Mouse (Mus musculus) layer of hippocampus, adult 9-10 months (tissue): Measurements from ENCODE around the gene Adamts9.

Experiments
- DNase-seq: peaks from one replicate; pipeline ENCODE4 v3.0.0; 2022; ENCODE audit warnings: low spot score

Adamts9 gene

GRCm38 (mm10) chr6:92924536-92924935 is 18.8 kb downstream of the Adamts9 start:
- no peak for DNase-seq

GRCm38 (mm10) chr6:92921843-92922242 is 21.4 kb downstream of the Adamts9 start:
- DNase-seq: no peak

- DNase-seq: no peak
Observed at GRCm38 (mm10) chr6:92920938-92921689, 22.2 kb downstream of the Adamts9 start.

- no peak for DNase-seq
Observed at GRCm38 (mm10) chr6:92910611-92911010, 32.7 kb downstream of the Adamts9 start.

- no peak for DNase-seq
Observed at GRCm38 (mm10) chr6:92909361-92909760, 33.9 kb downstream of the Adamts9 start.

GRCm38 (mm10) chr6:92905922-92906321 is 37.4 kb downstream of the Adamts9 start:
- DNase-seq: no peak

- DNase-seq: no peak
Observed at GRCm38 (mm10) chr6:92904491-92904890, 38.8 kb downstream of the Adamts9 start.

- DNase-seq: no peak
Observed at GRCm38 (mm10) chr6:92904037-92904436, 39.3 kb downstream of the Adamts9 start.

- no peak for DNase-seq
Observed at GRCm38 (mm10) chr6:92891535-92891934, 51.8 kb downstream of the Adamts9 start.

GRCm38 (mm10) chr6:92883131-92883900 is 60.0 kb downstream of the Adamts9 start:
- DNase-seq: no peak

GRCm38 (mm10) chr6:92882446-92882845 is 60.8 kb downstream of the Adamts9 start:
- no peak for DNase-seq

GRCm38 (mm10) chr6:92879700-92880265 is 63.5 kb downstream of the Adamts9 start:
- no peak for DNase-seq

GRCm38 (mm10) chr6:92878771-92879170 is 64.5 kb downstream of the Adamts9 start:
- no peak for DNase-seq

- DNase-seq: no peak
Observed at GRCm38 (mm10) chr6:92877236-92877635, 66.1 kb downstream of the Adamts9 start.

GRCm38 (mm10) chr6:92876121-92876520 is 67.2 kb downstream of the Adamts9 start:
- no peak for DNase-seq

- no peak for DNase-seq
Observed at GRCm38 (mm10) chr6:92875340-92875739, 68.0 kb downstream of the Adamts9 start.

- DNase-seq: no peak
Observed at GRCm38 (mm10) chr6:92874854-92875253, 68.4 kb downstream of the Adamts9 start.

GRCm38 (mm10) chr6:92872766-92873165 is 70.5 kb downstream of the Adamts9 start:
- DNase-seq: no peak

GRCm38 (mm10) chr6:92871813-92872212 is 71.5 kb downstream of the Adamts9 start:
- DNase-seq: no peak

GRCm38 (mm10) chr6:92869582-92870219 is 73.6 kb downstream of the Adamts9 start:
- DNase-seq: no peak

- DNase-seq: peak; percentile 26
Observed at GRCm38 (mm10) chr6:92869089-92869581, 74.2 kb downstream of the Adamts9 start, which contains the start of gene Gm15737. Gene Gm15737 (plus strand): TSS chr6:92869357.

- no peak for DNase-seq
Observed at GRCm38 (mm10) chr6:92862599-92862998, 80.7 kb downstream of the Adamts9 start.
